Mouse (Mus musculus) gonadal fat pad, adult 2 months (tissue): ENCODE measurements at regions not wholly inside any gene's neighbourhood (a gene's known extent, or its start where the extent isn't known, plus 50 kb on each side); places are given as distances from the start of the nearest gene placed in this dataset.

Experiments used
- DNase-seq: peaks from one replicate; pipeline ENCODE4 v3.0.0-alpha.2; 2012; ENCODE audit warnings: low read depth

GRCm38 (mm10) chr16:88412287-88412686 is 94.5 kb downstream of the Cldn17 start:
- no peak for DNase-seq

- no peak for DNase-seq
Observed at GRCm38 (mm10) chr16:88408144-88408543, 98.6 kb downstream of the Cldn17 start.

- no peak for DNase-seq
Observed at GRCm38 (mm10) chr16:88404331-88404730, 102.4 kb downstream of the Cldn17 start.

- no peak for DNase-seq
Observed at GRCm38 (mm10) chr16:88399881-88400280, 106.9 kb downstream of the Cldn17 start.

GRCm38 (mm10) chr16:88392764-88393163 is 102.7 kb upstream of the Grik1 start:
- DNase-seq: no peak

GRCm38 (mm10) chr16:88381605-88382279 is 91.7 kb upstream of the Grik1 start:
- no peak for DNase-seq

- no peak for DNase-seq
Observed at GRCm38 (mm10) chr16:88375622-88376021, 85.6 kb upstream of the Grik1 start.

GRCm38 (mm10) chr16:88374612-88375011 is 84.5 kb upstream of the Grik1 start:
- no peak for DNase-seq

- peak; percentile 4 for DNase-seq
Observed at GRCm38 (mm10) chr16:88372034-88372433, 82.0 kb upstream of the Grik1 start.

GRCm38 (mm10) chr16:88368146-88368545 is 78.1 kb upstream of the Grik1 start:
- no peak for DNase-seq

- no peak for DNase-seq
Observed at GRCm38 (mm10) chr16:88367162-88367561, 77.1 kb upstream of the Grik1 start.

- no peak for DNase-seq
Observed at GRCm38 (mm10) chr16:88360081-88360480, 70.0 kb upstream of the Grik1 start.
